Mouse (Mus musculus): Measurements from ENCODE around the gene Nxn. TPM values are rescaled to one million over a fixed set of nuclear protein-coding genes. Genes with fewer than 3 reads are reported as not detected.

Gene Nxn
- polyA plus RNA-seq, 1 experiment from 2014 or later = 36.0 TPM

GRCm38 (mm10) chr11:76337236-76337635, 61.7 kb downstream of the Nxn start:
- Histone ChIP-seq H3K9ac (no peak overlapping the region), H3K4me1 (replicated peaks; ENCODE audit: control insufficient read depth, insufficient read depth, low read length) (peaks cover 14% of the 10 kb centered on the region; the same call in 1 of the 2 replicates), H3K27me3 (ENCODE audit: control insufficient read depth, insufficient read depth, low read length) (no peaks in the 10 kb centered on the region), H3K36me3 (replicated peaks; ENCODE audit: control insufficient read depth, insufficient read depth) (no peaks in the 10 kb centered on the region), H3K9me3 (ENCODE audit: control insufficient read depth, low read length) (no peaks in the 10 kb centered on the region), H3K4me3 (replicated peaks; ENCODE audit: low read length) (no peak overlapping the region), H3K4me2 (replicated peaks) (no peak overlapping the region), H3K27ac (no peak overlapping the region)
- no peak for ATAC-seq (ENCODE audit: low FRiP score)
- WGBS = 86% methylated on average over 9 of the region's 9 CpGs
- no peak for DNase-seq (ENCODE audit: low spot score)

GRCm38 (mm10) chr11:76336224-76336623, 62.7 kb downstream of the Nxn start:
- Histone ChIP-seq H3K27me3 (ENCODE audit: control insufficient read depth, insufficient read depth, low read length) (no peaks in the 10 kb centered on the region), H3K27ac (no peak overlapping the region), H3K4me2 (replicated peaks) (no peak overlapping the region), H3K9me3 (ENCODE audit: control insufficient read depth, low read length) (no peaks in the 10 kb centered on the region), H3K4me3 (replicated peaks; ENCODE audit: low read length) (no peak overlapping the region), H3K36me3 (replicated peaks; ENCODE audit: control insufficient read depth, insufficient read depth) (no peaks in the 10 kb centered on the region), H3K4me1 (replicated peaks; ENCODE audit: control insufficient read depth, insufficient read depth, low read length) (peaks cover 13% of the 10 kb centered on the region; the same call in 1 of the 2 replicates), H3K9ac (no peak overlapping the region)
- DNase-seq (ENCODE audit: low spot score) (no peak), ATAC-seq (ENCODE audit: low FRiP score) (no peak)

GRCm38 (mm10) chr11:76334966-76335365, 64.0 kb downstream of the Nxn start:
- Histone ChIP-seq H3K36me3 (replicated peaks; ENCODE audit: control insufficient read depth, insufficient read depth) (no peaks in the 10 kb centered on the region), H3K9ac (no peak overlapping the region), H3K27me3 (ENCODE audit: control insufficient read depth, insufficient read depth, low read length) (no peaks in the 10 kb centered on the region), H3K4me1 (replicated peaks; ENCODE audit: control insufficient read depth, insufficient read depth, low read length) (peaks cover 11% of the 10 kb centered on the region; the same call in 1 of the 2 replicates), H3K27ac (peak overlapping the region; percentile 73), H3K4me3 (replicated peaks; ENCODE audit: low read length) (no peak overlapping the region), H3K4me2 (replicated peaks) (no peak overlapping the region), H3K9me3 (ENCODE audit: control insufficient read depth, low read length) (no peaks in the 10 kb centered on the region)
- no peak for ATAC-seq (ENCODE audit: low FRiP score)
- 25% methylated on average over 10 of the region's 10 CpGs for WGBS
- DNase-seq (ENCODE audit: low spot score) = no peak

- no peaks in the 10 kb centered on the region for H3K9me3 ChIP-seq (ENCODE audit: control insufficient read depth, low read length)
- no peaks in the 10 kb centered on the region for H3K27me3 ChIP-seq (ENCODE audit: control insufficient read depth, insufficient read depth, low read length)
- DNase-seq (ENCODE audit: low spot score) (no peak), ATAC-seq (ENCODE audit: low FRiP score) (no peak)
- H3K4me2 ChIP-seq (replicated peaks) = no peak overlapping the region
- peaks cover 22% of the 10 kb centered on the region for H3K4me1 ChIP-seq (replicated peaks; ENCODE audit: control insufficient read depth, insufficient read depth, low read length)
- H3K4me3 ChIP-seq (replicated peaks; ENCODE audit: low read length) = no peak overlapping the region
- no peak overlapping the region for H3K9ac ChIP-seq
- no peaks in the 10 kb centered on the region for H3K36me3 ChIP-seq (replicated peaks; ENCODE audit: control insufficient read depth, insufficient read depth)
- no peak overlapping the region for H3K27ac ChIP-seq
- WGBS = 68% methylated on average over 5 of the region's 5 CpGs
These were observed 66.7 kb downstream of the Nxn start for GRCm38 (mm10) chr11:76332240-76332639.

- peaks cover 22% of the 10 kb centered on the region for H3K4me1 ChIP-seq (replicated peaks; ENCODE audit: control insufficient read depth, insufficient read depth, low read length)
- H3K9ac ChIP-seq = no peak overlapping the region
- no peak overlapping the region for H3K4me3 ChIP-seq (replicated peaks; ENCODE audit: low read length)
- peak overlapping the region; percentile 2; the same call in 1 of the 2 replicates for H3K4me2 ChIP-seq (replicated peaks)
- H3K36me3 ChIP-seq (replicated peaks; ENCODE audit: control insufficient read depth, insufficient read depth) = no peaks in the 10 kb centered on the region
- H3K27ac ChIP-seq = 0 out of 2 replicates have a peak overlapping the region, but pooled peaks have one; percentile 3
- 71% methylated on average over 2 of the region's 2 CpGs for WGBS
- H3K27me3 ChIP-seq (ENCODE audit: control insufficient read depth, insufficient read depth, low read length) = no peaks in the 10 kb centered on the region
- H3K9me3 ChIP-seq (ENCODE audit: control insufficient read depth, low read length) = no peaks in the 10 kb centered on the region
- DNase-seq (ENCODE audit: low spot score) = no peak
- ATAC-seq (ENCODE audit: low FRiP score) = no peak
These were observed 70.2 kb downstream of the Nxn start for GRCm38 (mm10) chr11:76328522-76329290.

GRCm38 (mm10) chr11:76328084-76328483, 70.9 kb downstream of the Nxn start:
- DNase-seq (ENCODE audit: low spot score) = no peak
- peak overlapping the region; percentile 2; the same call in 1 of the 2 replicates for H3K4me2 ChIP-seq (replicated peaks)
- no peaks in the 10 kb centered on the region for H3K36me3 ChIP-seq (replicated peaks; ENCODE audit: control insufficient read depth, insufficient read depth)
- no peaks in the 10 kb centered on the region for H3K27me3 ChIP-seq (ENCODE audit: control insufficient read depth, insufficient read depth, low read length)
- no peaks in the 10 kb centered on the region for H3K9me3 ChIP-seq (ENCODE audit: control insufficient read depth, low read length)
- H3K4me3 ChIP-seq (replicated peaks; ENCODE audit: low read length) = no peak overlapping the region
- H3K4me1 ChIP-seq (replicated peaks; ENCODE audit: control insufficient read depth, insufficient read depth, low read length) = peaks cover 22% of the 10 kb centered on the region
- no peak for ATAC-seq (ENCODE audit: low FRiP score)
- no peak overlapping the region for H3K9ac ChIP-seq
- peak overlapping the region; percentile 3; the same call in 1 of the 2 replicates for H3K27ac ChIP-seq
- 47% methylated on average over 11 of the region's 11 CpGs for WGBS

GRCm38 (mm10) chr11:76326672-76327071, 72.3 kb downstream of the Nxn start:
- Histone ChIP-seq H3K36me3 (replicated peaks; ENCODE audit: control insufficient read depth, insufficient read depth) (no peaks in the 10 kb centered on the region), H3K27ac (no peak overlapping the region), H3K9me3 (ENCODE audit: control insufficient read depth, low read length) (no peaks in the 10 kb centered on the region), H3K9ac (no peak overlapping the region), H3K4me1 (replicated peaks; ENCODE audit: control insufficient read depth, insufficient read depth, low read length) (peaks cover 22% of the 10 kb centered on the region), H3K27me3 (ENCODE audit: control insufficient read depth, insufficient read depth, low read length) (no peaks in the 10 kb centered on the region), H3K4me2 (replicated peaks) (no peak overlapping the region), H3K4me3 (replicated peaks; ENCODE audit: low read length) (no peak overlapping the region)
- DNase-seq (ENCODE audit: low spot score) (no peak), ATAC-seq (ENCODE audit: low FRiP score) (no peak)
- 91% methylated on average over 6 of the region's 6 CpGs for WGBS

GRCm38 (mm10) chr11:76326051-76326450, 72.9 kb downstream of the Nxn start:
- H3K27ac ChIP-seq = no peak overlapping the region
- ATAC-seq (ENCODE audit: low FRiP score) (no peak), DNase-seq (ENCODE audit: low spot score) (no peak)
- H3K36me3 ChIP-seq (replicated peaks; ENCODE audit: control insufficient read depth, insufficient read depth) = no peaks in the 10 kb centered on the region
- 88% methylated on average over 2 of the region's 2 CpGs for WGBS
- H3K4me3 ChIP-seq (replicated peaks; ENCODE audit: low read length) = no peak overlapping the region
- no peaks in the 10 kb centered on the region for H3K9me3 ChIP-seq (ENCODE audit: control insufficient read depth, low read length)
- no peak overlapping the region for H3K4me2 ChIP-seq (replicated peaks)
- H3K4me1 ChIP-seq (replicated peaks; ENCODE audit: control insufficient read depth, insufficient read depth, low read length) = peaks cover 22% of the 10 kb centered on the region
- H3K9ac ChIP-seq = no peak overlapping the region
- H3K27me3 ChIP-seq (ENCODE audit: control insufficient read depth, insufficient read depth, low read length) = no peaks in the 10 kb centered on the region

- 68% methylated on average over 9 of the region's 9 CpGs for WGBS
- peaks cover 22% of the 10 kb centered on the region for H3K4me1 ChIP-seq (replicated peaks; ENCODE audit: control insufficient read depth, insufficient read depth, low read length)
- H3K4me2 ChIP-seq (replicated peaks) = no peak overlapping the region
- no peak overlapping the region for H3K9ac ChIP-seq
- H3K36me3 ChIP-seq (replicated peaks; ENCODE audit: control insufficient read depth, insufficient read depth) = no peaks in the 10 kb centered on the region
- H3K9me3 ChIP-seq (ENCODE audit: control insufficient read depth, low read length) = no peaks in the 10 kb centered on the region
- DNase-seq (ENCODE audit: low spot score) (no peak), ATAC-seq (ENCODE audit: low FRiP score) (no peak)
- no peak overlapping the region for H3K4me3 ChIP-seq (replicated peaks; ENCODE audit: low read length)
- H3K27ac ChIP-seq = no peak overlapping the region
- no peaks in the 10 kb centered on the region for H3K27me3 ChIP-seq (ENCODE audit: control insufficient read depth, insufficient read depth, low read length)
These were observed 74.1 kb downstream of the Nxn start for GRCm38 (mm10) chr11:76324801-76325200.
